Mouse (Mus musculus) embryonic facial prominence, embryonic 15.5 days (tissue): ENCODE data around the gene Stum. TPM values are rescaled to one million over a fixed set of nuclear protein-coding genes. Genes with fewer than 3 reads are reported as not detected.

Source experiments
- ATAC-seq: fragments of 200-750 bp; cut with Nextera tagmentation; 2 replicates; pipeline ENCODE4 v1.8.0; 2017; ENCODE audit warnings: low read depth, moderate TSS enrichment; ENCODE audit not compliant: insufficient number of reproducible peaks, low FRiP score, low TSS enrichment
- H3K27ac ChIP-seq: fragments of 300-500 bp; sonication (generic); replicated peaks from 2 replicates; pipeline ENCODE4 v1.5.1; 2015; ENCODE audit warnings: mild to moderate bottlenecking, inconsistent platforms
- H3K27me3 ChIP-seq: fragments of 300-500 bp; sonication (generic); 2 replicates; pipeline ENCODE4 v1.6.1; 2015; ENCODE audit warnings: inconsistent platforms
- H3K36me3 ChIP-seq: fragments of 300-500 bp; sonication (generic); 2 replicates; pipeline ENCODE4 v1.6.1; 2015; ENCODE audit warnings: mild to moderate bottlenecking, inconsistent platforms
- H3K4me1 ChIP-seq: fragments of 300-500 bp; sonication (generic); 2 replicates; pipeline ENCODE4 v1.6.1; 2015; ENCODE audit warnings: inconsistent platforms
- H3K4me2 ChIP-seq: fragments of 300-500 bp; sonication (generic); replicated peaks from 2 replicates; pipeline ENCODE4 v1.6.1; 2015; ENCODE audit warnings: mild to moderate bottlenecking, inconsistent platforms
- H3K4me3 ChIP-seq: fragments of 300-500 bp; sonication (generic); replicated peaks from 2 replicates; pipeline ENCODE4 v1.5.1; 2015; ENCODE audit warnings: mild to moderate bottlenecking, inconsistent platforms
- H3K9ac ChIP-seq: fragments of 300-500 bp; sonication (generic); 2 replicates; pipeline ENCODE4 v1.6.1; 2015; ENCODE audit warnings: inconsistent platforms
- H3K9me3 ChIP-seq: fragments of 300-500 bp; sonication (generic); replicated peaks from 2 replicates; pipeline ENCODE4 v1.6.1; 2016; ENCODE audit warnings: inconsistent platforms
- WGBS: fragments of 180-500 bp; shearing (Covaris S2); methylation state at CpG from one replicate; pipeline ENCODE4 v1.1.7; 2015; 5-methylcytosine and 5-hydroxymethylcytosine counted together
- polyA plus RNA-seq: library from polyadenylated mRNA; unstranded; fragments of >200 nt; fragmentation: Nextera tagmentation; extraction: Ambion mirVana; gene quantifications from 2 replicates; pipeline ENCODE4 v1.2.1, GENCODE M21; 2015

Stum gene
- polyA plus RNA-seq, 1 experiment from 2014 or later = 3.8 TPM

DNA sequence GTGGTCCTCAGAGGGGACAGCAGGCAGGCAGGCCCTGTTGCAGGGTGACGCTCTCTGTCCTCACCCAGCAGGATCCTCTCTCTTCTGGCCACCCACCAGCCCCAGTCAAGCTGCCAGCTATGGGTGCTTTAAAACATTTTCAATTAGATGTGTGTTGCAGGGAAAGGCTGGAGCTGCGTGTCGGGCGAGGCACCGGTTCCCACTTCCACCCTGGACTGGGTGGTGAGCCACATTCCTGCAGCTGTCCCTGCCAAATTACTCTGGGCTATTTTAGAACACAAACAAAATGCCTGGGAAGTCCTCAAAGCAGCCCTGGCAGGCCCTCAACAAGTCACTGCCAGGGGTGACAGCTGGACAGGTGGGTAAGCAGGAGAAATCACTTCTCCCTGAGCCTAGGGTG lies 20.9 kb downstream of the Stum start:
- peaks cover 40% of the 10 kb centered on the region for H3K4me1 ChIP-seq
- H3K4me2 ChIP-seq = no peak overlapping the region
- no peak; the same call in 1 of the 2 replicates for ATAC-seq
- no peak overlapping the region for H3K4me3 ChIP-seq
- no peaks in the 10 kb centered on the region for H3K36me3 ChIP-seq
- H3K9ac ChIP-seq = no peak overlapping the region
- H3K9me3 ChIP-seq = no peaks in the 10 kb centered on the region
- H3K27me3 ChIP-seq = no peaks in the 10 kb centered on the region
- no peak overlapping the region; the same call in 1 of the 2 replicates for H3K27ac ChIP-seq
- WGBS = 47% methylated on average over 5 of the region's 5 CpGs

DNA sequence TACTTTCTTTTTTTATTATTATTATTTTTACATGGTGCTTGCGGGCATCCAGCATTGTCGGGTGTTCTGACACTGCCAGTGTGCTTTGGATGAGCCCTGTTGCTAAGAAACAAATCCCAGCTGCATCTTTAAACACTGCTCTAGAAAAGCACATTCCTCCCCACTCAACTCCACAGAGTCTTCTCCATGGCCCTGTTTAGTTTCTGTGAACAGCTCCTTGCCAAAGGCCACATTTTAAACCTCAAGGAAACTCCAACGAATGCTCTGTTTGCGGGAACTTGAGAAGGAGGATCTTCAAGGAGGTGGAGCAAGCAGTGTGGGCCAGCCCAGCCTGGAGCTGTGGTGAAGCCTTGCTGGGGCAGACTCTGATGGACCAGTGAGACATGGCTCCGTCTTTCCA lies 22.6 kb downstream of the Stum start:
- Histone ChIP-seq H3K36me3 (no peaks in the 10 kb centered on the region), H3K27ac (no peak overlapping the region; the same call in 1 of the 2 replicates), H3K9ac (no peak overlapping the region), H3K4me3 (no peak overlapping the region), H3K4me1 (peaks cover 40% of the 10 kb centered on the region), H3K27me3 (no peaks in the 10 kb centered on the region), H3K9me3 (no peaks in the 10 kb centered on the region), H3K4me2 (no peak overlapping the region)
- 25% methylated on average over 5 of the region's 5 CpGs for WGBS
- no peak for ATAC-seq

DNA sequence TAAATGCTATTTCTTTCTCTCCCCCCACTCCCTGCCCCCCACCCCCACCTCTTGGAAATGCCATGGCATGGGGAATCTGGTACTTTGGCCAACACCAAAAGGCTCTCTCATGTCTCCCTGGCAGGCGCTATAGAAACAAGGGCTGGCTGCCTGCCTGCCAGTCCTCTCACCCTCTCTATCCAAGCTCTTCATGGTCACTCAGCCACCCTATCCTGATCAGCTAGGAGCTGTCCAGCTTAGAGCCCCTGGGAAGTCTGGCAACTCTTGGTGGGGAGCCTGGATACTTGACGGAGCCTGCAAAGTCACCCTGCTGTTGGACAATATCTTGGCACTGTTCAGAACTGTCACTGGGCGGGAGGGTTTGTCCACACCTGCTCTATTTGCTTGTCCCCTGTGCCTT lies 24.6 kb downstream of the Stum start:
- H3K4me2 ChIP-seq = no peak overlapping the region
- H3K4me3 ChIP-seq = no peak overlapping the region
- no peaks in the 10 kb centered on the region for H3K36me3 ChIP-seq
- peaks cover 40% of the 10 kb centered on the region for H3K4me1 ChIP-seq
- H3K27ac ChIP-seq = peak overlapping the region; percentile 40; the same call in 1 of the 2 replicates
- ATAC-seq = no peak
- no peaks in the 10 kb centered on the region for H3K27me3 ChIP-seq
- WGBS = 55% methylated on average over 3 of the region's 3 CpGs
- H3K9ac ChIP-seq = no peak overlapping the region
- H3K9me3 ChIP-seq = no peaks in the 10 kb centered on the region

DNA sequence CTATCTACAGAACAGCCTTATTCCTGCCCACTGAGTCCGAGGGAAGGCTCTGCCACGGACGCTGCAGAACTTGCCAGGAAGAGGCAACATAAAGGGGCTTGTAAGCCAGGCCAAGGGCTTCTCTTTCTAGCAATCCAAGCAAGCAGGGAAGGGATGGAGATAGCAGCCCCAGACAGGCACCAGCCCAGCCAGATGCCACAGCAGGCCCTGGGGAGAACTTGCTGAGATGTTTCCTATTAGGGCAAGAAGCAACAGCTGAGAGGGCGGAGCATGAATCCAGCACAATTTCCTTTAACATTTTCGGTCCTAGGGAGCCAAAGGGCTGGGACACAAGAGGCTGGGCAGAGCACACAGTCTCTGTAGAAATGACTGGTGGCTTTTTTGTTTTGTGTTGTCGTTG lies 25.0 kb downstream of the Stum start:
- Histone ChIP-seq H3K9ac (no peak overlapping the region), H3K36me3 (no peaks in the 10 kb centered on the region), H3K4me2 (no peak overlapping the region), H3K27me3 (no peaks in the 10 kb centered on the region), H3K27ac (peak overlapping the region; percentile 40; the same call in 1 of the 2 replicates), H3K4me3 (no peak overlapping the region), H3K4me1 (peaks cover 40% of the 10 kb centered on the region), H3K9me3 (no peaks in the 10 kb centered on the region)
- ATAC-seq = peak; percentile 27; the same call in 1 of the 2 replicates
- WGBS = 23% methylated on average over 6 of the region's 6 CpGs

DNA sequence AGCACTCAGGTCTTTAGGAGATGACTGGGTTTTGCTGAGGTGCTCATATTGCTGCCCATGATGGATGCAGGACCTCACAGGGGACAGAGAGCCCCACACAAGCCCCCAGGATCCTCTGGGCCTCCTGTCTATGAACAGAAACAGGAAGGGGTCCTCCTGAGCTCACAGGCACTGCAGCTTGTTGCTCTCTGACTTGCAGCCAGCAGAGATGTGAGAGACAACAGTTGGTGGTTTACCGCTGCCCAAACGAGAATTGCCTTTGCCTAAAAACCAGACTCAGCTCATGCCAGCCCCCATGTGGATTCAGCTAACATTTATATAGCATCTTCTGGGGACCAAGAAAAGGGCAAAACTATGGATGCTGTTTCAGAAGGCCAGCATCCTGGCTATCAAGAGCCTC lies 33.7 kb downstream of the Stum start:
- Histone ChIP-seq H3K27me3 (no peaks in the 10 kb centered on the region), H3K9me3 (0 out of 2 replicates have a peak, but pooled peaks cover 3% of the 10 kb centered on the region), H3K36me3 (no peaks in the 10 kb centered on the region), H3K9ac (no peak overlapping the region), H3K4me1 (no peaks in the 10 kb centered on the region), H3K4me3 (no peak overlapping the region), H3K4me2 (no peak overlapping the region), H3K27ac (no peak overlapping the region)
- ATAC-seq = no peak
- 64% methylated on average over 2 of the region's 2 CpGs for WGBS

DNA sequence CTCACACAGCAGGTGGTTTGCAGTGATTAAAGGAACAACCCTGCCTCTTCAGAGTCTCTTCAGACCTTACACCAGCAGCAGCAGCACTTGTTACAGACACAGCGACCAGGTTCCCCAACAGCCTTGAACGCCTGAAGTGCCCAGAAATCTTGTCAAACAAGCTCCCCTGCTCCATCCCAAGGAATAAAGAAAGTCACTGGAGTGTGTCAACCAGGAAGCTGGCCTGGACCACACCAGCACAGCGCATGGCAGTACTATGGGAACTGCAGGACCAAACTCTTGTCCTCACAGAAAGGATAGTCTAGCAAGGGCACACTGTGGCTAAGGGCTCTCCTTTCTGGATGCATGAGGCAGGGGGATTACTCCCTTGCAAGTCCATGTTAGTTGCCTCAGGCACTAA lies 38.9 kb downstream of the Stum start:
- no peak overlapping the region for H3K27ac ChIP-seq
- H3K27me3 ChIP-seq = no peaks in the 10 kb centered on the region; the same call in 1 of the 2 replicates
- no peaks in the 10 kb centered on the region for H3K36me3 ChIP-seq
- no peaks in the 10 kb centered on the region for H3K9me3 ChIP-seq
- H3K4me1 ChIP-seq = no peaks in the 10 kb centered on the region
- H3K4me3 ChIP-seq = no peak overlapping the region
- 53% methylated on average over 3 of the region's 3 CpGs for WGBS
- H3K4me2 ChIP-seq = no peak overlapping the region
- H3K9ac ChIP-seq = no peak overlapping the region
- no peak for ATAC-seq

DNA sequence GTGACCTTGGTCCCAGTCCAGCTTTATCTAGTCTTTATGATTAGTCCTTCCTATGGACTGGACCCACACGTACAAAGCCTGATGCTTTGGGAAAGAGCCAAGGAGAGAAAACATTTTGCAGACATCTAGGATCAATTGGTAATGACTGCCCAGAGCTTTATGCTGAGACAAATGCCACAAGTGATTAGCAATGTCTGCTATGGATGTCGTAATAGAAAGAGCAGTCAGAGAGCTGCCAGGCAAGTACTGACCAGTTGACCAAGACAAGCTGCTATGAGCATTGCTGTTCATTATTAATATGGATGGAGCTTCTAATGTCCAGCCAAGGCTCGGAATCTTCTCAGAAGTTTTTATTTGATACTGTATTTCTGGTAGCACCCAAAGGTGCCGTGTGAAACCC lies 43.8 kb downstream of the Stum start:
- 71% methylated on average over 4 of the region's 4 CpGs for WGBS
- Histone ChIP-seq H3K4me2 (no peak overlapping the region), H3K9me3 (no peaks in the 10 kb centered on the region), H3K27ac (no peak overlapping the region), H3K4me1 (peaks cover 6% of the 10 kb centered on the region; the same call in 1 of the 2 replicates), H3K36me3 (no peaks in the 10 kb centered on the region), H3K4me3 (no peak overlapping the region), H3K9ac (no peak overlapping the region), H3K27me3 (no peaks in the 10 kb centered on the region; the same call in 1 of the 2 replicates)
- no peak for ATAC-seq

DNA sequence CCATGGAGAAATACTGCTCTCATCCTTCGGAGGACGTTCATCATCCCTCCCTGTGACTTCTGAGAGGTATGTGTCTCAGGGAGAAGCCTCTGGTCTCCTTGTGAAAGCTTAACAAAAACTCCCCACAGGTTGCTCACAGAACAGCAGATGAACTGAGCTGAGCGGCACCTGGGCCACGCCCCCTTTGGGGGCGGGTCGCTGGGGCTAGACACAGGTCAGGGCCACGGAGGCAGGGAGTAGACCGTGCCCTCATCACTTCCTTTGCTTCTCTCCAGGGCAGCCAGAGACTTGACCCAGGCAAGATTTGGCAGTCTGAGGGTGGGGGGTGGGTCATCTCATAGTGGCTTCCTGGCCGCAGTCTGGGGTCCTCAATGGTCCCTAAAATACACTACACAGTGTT lies 48.4 kb downstream of the Stum start:
- Histone ChIP-seq H3K27me3 (no peaks in the 10 kb centered on the region), H3K4me1 (peaks cover 26% of the 10 kb centered on the region), H3K9me3 (no peaks in the 10 kb centered on the region), H3K36me3 (no peaks in the 10 kb centered on the region), H3K4me3 (no peak overlapping the region), H3K27ac (no peak overlapping the region), H3K4me2 (no peak overlapping the region), H3K9ac (no peak overlapping the region)
- WGBS = 7% methylated on average over 9 of the region's 9 CpGs
- no peak for ATAC-seq

DNA sequence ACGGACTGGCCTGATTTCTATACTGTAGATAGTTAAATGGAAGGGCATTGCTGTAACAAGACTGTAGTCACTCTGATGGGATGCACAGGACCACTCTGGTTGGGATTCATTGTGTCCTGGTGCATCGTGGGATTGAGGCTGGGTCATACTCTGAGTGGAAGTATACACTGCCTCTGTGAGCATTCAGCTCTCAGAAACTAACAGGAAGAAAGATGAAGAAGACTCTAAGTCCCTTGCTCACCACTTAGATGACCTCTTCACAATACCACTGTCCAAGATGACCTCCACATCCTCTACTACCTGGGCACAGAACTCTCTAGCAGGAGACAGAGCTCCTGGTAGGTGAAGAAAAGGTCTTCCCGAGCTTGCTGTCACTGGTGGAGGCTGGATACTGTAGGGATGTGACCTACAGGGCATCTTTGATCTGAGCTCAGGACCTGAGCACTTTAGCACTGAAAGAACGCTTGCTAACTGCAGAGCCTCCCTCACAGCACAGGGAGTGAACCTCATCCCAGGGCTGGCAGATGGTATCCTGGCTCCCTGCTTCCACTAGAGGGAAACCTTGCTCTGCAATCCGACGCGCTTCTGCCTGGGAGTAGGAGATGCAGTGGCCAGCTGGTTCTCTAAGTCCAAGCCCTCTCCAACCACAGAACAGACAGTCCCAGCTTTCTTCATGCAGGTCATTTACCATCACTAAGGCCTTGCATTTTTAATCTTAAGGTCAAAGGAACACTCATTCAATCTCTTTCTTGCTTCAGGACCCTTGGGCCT lies 49.3 kb downstream of the Stum start:
- Histone ChIP-seq H3K4me2 (no peak overlapping the region), H3K27me3 (no peaks in the 10 kb centered on the region), H3K27ac (no peak overlapping the region), H3K9ac (no peak overlapping the region), H3K36me3 (no peaks in the 10 kb centered on the region), H3K9me3 (no peaks in the 10 kb centered on the region), H3K4me1 (peaks cover 28% of the 10 kb centered on the region), H3K4me3 (no peak overlapping the region)
- WGBS = 18% methylated on average over 7 of the region's 7 CpGs
- ATAC-seq = peak; percentile 76

DNA sequence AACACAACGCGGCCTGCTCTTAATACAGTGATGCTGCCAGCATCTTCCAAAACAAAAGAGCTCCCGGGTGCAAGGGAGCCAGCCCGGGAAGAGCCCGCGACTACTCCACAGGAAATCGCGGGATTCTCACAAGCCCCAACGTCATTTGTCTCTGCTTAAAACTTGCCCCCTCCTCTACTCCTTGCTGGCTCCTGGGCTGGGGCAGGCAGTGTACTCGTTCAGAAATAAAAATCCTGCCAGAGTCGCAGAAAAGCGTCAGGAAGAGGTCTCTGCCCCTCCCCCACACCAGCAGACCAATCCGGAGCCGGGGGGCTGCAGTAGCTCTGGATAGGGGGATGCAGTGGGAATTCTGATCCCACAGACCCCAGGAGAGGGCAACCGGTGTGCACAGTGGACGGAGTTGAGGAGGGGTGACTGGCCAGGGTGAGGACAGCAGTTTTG lies 50.2 kb downstream of the Stum start:
- peak overlapping the region; percentile 49 for H3K4me2 ChIP-seq
- WGBS = under 1% methylated on average over 16 of the region's 16 CpGs
- H3K9me3 ChIP-seq = no peaks in the 10 kb centered on the region
- no peak overlapping the region for H3K9ac ChIP-seq
- H3K36me3 ChIP-seq = no peaks in the 10 kb centered on the region
- ATAC-seq = no peak; the same call in 1 of the 2 replicates
- peak overlapping the region; percentile 27 for H3K4me3 ChIP-seq
- H3K27me3 ChIP-seq = no peaks in the 10 kb centered on the region
- H3K27ac ChIP-seq = no peak overlapping the region
- peaks cover 32% of the 10 kb centered on the region for H3K4me1 ChIP-seq

DNA sequence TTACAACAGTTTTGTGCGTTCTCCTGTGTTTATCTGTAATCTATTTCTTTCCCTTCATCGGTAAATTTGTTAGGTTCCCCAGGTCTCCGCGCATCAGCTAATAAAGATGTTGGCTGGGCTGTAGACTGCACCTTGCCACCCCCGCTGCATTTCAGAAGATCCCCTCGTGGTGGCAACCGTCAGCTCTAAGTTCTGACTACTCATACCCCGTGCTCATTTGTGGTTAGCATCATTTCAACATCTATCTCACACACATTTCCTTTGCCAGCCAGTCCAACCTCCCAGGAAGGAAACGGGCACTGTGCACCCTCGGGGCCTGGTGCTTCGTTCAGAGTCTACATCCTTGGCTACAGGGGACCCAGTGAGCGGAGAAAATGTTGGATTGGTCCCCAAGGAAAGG lies 51.5 kb downstream of the Stum start:
- 58% methylated on average over 12 of the region's 12 CpGs for WGBS
- H3K9me3 ChIP-seq = no peaks in the 10 kb centered on the region
- no peak for ATAC-seq
- H3K4me3 ChIP-seq = no peak overlapping the region
- H3K36me3 ChIP-seq = no peaks in the 10 kb centered on the region
- H3K9ac ChIP-seq = no peak overlapping the region
- no peaks in the 10 kb centered on the region for H3K27me3 ChIP-seq
- no peak overlapping the region for H3K27ac ChIP-seq
- H3K4me1 ChIP-seq = peaks cover 41% of the 10 kb centered on the region
- no peak overlapping the region for H3K4me2 ChIP-seq

DNA sequence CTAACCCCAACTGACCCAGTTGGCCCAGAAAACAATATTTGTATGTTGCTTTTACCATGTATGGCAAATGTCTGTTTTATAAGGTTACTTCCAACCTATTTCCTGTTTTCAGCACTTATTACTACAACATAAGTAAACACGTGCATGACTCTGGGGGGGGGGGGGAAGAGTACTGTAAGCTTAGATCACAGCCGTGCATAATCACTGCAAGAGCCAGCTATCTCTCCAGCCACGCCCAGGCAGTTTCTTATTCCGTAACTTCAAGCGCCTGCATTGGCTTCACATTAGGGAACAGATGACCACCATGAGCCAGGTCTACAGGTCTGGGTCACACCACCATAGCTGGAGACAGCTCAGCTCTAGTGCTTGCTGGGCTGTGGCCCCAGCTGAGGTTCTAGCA lies 53.5 kb downstream of the Stum start:
- Histone ChIP-seq H3K27me3 (no peaks in the 10 kb centered on the region), H3K9me3 (no peaks in the 10 kb centered on the region), H3K36me3 (0 out of 2 replicates have a peak, but pooled peaks cover 5% of the 10 kb centered on the region), H3K9ac (no peak overlapping the region), H3K4me3 (no peak overlapping the region), H3K27ac (no peak overlapping the region), H3K4me2 (no peak overlapping the region), H3K4me1 (peaks cover 38% of the 10 kb centered on the region)
- ATAC-seq = no peak
- 49% methylated on average over 5 of the region's 5 CpGs for WGBS
